Mouse (Mus musculus): ENCODE results near the gene Ntng1.

The Ntng1 gene

DNA sequence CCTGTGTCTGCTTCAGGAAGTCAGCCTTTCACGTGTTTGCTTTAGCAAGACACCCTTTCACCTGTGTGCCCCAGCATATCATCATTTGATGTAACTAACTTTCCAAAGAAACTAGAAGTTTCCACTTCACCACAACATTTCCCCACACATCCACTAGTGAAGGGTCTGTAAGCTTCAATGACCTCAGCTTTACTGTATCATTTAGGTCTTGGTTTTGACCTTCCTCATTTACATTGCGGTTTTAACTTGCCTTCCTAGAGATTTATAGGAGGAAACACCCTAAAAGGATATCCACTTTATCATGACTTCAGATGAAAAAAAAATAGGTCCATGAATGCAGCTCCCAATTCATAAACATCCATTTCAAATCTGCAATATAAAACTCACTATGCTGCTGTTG is 89.7 kb downstream of the Ntng1 start:
- DNase-seq, result no peak

DNA sequence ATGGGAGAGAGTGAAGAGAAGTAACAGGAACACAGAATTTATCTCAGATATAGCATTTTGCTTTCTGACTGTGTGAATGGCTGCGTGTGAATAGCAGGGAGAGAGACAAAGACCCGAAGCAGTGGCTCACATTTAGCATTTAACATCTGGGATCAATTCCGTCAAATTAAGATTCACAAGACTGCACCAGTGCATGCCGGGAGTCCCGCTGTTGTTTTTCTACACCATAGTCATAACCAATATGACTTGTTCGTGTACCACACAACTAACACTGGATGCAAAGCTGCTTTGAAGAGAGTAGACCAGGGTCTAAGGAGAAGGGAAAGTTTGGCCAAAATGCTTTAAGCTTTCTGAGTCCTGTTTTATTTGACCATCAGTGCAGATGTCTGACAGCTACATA is 95.7 kb downstream of the Ntng1 start:
- no peak for DNase-seq

DNA sequence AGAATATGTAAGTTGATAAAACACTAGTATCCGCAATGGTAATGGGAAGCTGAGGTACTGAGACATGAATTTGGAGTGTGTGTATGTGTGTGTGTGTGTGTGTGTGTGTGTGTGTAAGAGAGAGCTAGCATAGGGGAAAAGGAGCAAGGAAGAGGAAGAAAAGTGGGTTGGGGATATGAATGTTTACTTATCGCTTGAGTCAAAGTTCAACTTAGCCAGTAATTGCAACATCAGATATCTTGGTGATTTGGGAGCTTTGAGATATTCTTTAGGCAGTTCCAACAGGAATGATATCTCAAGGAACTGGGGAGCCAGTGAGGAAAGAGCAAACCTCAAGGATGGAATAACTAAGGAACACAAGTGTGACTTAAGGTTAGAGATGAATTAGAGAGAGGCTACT is 97.1 kb downstream of the Ntng1 start:
- DNase-seq, result no peak

DNA sequence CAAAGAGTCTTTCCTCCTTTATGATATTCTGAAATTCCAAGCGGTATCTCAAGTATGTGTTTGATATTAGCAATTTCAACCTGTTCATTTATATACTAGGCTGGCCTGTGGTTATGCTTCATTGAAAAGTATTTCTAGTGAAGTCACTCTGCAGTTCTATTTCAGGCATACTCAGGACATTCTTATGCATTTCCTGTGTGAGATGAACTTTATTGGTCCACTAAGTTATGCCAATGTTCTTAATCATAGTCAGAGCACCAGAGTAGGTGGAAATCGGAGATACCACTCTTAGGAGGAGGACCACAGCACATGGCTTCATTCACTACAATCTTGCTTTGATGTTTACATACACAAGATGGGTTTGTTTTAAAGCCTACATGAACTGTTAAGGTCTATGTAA is 99.6 kb downstream of the Ntng1 start:
- no peak for DNase-seq

DNA sequence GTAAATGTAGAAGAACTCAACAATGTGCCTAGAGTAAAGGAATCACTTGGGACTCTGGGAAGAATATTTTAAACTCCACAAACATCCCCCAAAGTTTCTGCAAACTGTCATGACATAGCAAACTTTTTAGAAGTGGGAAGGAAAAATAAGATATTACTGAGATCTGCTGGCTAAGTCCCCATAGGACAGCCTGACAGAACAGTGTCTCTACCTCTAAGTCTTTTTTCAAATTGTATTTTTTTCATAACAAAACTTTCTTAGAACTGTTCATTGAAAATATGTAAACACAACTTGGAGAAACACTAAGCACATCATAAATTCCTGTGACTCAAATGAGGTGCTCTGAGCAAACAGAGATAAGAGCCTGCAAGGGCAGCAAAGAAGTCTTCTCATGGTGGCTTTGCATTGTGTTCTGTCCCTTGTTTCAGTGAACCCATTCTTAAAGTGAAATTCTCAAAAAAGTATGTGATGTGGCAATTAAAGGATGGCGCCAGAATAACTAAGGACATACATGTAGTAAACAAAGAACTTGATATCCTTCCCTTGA is 100.1 kb downstream of the Ntng1 start:
- no peak for DNase-seq

DNA sequence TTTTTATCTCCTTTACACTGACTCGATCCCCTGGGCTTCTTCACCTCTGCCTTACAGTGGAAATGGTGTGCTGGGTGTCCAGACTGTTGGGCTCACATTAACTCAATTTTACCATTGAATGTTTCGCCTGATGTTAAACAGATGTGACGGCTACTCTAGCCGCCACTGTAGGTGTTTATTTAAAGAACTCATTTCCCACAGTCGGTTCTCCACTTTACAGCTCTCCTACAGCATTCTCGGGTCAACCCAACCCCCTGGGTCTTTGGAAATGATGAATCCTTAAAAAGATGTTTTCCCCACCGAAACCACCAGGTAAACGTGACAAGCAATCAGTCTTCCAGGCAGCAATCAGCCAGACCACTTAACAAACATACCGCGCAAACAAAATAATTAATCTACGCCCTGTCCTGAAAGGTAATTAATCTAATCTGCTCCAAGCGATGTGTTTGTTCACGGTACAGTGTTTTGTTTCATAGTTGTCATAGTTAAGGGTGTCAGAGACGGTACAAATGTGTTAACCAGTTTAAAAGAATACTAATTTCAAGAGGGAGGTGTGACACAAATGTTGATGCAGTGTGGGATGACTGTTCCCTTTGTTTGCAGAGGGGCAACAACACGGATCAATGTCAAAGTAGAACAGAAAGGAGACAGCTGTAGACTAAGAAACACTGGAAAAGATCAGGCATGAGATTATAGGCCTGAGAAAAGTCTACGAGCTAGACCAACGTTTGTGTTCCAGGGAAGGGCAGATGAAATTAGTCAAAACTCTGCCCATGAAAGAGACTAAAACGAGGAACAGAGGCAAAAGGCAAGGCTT is 120.8 kb downstream of the Ntng1 start:
- DNase-seq, result no peak

DNA sequence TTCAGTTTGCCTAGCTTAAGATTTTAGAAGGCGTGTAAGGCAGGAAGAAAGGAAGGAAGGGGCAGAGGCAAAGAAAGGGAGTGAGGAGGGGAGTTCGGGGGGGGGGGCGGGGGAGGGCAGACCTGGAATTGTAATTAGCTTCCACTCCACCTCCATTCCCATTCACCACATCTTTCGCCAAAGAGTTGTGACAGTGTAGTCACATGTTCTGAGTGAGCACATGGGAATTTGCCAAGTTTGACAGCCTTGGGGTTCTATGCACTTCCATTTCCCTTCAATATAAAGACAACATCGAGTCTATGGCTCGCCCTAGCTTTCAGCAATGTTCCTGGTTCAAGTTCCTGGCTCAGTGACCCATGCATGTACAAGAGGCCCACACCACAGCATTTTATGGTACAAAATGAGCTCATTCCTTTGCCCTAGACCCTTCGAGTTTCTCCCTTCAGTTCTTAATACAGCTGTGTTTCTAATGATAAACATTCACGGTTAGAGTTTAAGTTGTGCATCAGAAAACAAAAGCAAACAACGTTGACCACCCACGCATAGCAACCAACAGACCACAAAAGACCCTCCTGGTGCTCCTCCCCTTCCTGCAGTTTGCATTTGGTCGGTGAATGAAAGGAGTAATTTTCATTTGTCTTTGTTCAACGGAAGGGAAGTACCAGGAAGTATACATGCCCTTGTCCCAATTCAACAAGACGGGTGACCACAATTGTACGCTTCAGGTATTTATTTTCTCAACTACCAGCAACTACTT is 132.8 kb downstream of the Ntng1 start:
- no peak for DNase-seq

DNA sequence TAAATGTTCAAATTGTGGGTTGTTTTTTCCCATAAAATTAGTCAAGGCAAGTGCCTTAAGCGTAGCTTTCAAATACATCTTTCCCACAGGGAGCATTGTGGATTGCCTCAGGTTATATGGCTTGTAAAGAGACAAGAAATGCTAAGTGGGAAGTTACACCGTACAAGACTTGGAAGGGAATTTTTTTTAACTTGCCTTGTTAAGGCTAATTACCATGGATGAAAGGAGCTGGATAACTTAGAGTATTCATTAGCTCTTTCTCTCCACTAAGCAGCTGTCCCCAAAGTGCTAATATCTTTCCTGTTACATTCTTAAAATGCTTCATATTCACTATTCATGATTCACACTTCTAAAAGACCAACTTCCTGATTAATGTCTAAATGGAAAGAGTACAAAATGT is 133.4 kb downstream of the Ntng1 start:
- DNase-seq, result no peak

DNA sequence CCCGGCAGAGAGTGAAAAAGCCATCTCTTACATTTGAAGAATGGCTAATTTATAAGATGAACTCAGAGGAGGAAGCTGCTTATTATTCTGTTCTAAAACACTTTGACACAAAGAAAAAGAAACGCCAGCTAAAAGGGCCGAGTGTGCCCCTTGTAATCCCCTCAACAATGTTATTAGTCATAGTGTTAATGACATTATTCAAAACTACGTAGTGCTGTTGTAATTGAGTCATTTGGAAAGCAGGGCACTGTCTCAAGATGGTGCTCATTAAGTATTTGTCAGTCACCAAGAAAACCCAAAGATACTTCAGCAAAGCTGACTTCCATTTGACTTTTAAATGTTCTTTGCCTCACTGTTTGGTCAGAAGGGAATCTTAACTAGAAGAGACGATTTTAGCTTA is 143.5 kb downstream of the Ntng1 start:
- no peak for DNase-seq

DNA sequence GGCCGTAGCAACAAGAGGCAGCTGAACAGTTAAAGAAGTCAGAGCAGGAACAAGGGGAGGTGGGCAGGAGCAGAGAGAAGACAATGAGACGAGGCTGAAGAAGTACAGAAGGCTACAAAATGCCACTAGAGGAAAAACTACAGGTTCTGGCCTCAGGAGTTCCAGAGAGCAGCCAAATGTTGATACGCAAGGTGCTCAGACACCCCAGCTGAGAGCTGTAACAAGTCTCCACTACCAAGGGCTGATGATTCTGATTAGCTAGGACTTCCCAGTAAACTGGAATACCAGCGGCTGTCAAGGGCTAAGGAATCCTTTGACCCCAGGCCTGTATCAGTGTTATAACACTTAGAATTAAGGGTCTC is 148.2 kb downstream of the Ntng1 start:
- no peak for DNase-seq

DNA sequence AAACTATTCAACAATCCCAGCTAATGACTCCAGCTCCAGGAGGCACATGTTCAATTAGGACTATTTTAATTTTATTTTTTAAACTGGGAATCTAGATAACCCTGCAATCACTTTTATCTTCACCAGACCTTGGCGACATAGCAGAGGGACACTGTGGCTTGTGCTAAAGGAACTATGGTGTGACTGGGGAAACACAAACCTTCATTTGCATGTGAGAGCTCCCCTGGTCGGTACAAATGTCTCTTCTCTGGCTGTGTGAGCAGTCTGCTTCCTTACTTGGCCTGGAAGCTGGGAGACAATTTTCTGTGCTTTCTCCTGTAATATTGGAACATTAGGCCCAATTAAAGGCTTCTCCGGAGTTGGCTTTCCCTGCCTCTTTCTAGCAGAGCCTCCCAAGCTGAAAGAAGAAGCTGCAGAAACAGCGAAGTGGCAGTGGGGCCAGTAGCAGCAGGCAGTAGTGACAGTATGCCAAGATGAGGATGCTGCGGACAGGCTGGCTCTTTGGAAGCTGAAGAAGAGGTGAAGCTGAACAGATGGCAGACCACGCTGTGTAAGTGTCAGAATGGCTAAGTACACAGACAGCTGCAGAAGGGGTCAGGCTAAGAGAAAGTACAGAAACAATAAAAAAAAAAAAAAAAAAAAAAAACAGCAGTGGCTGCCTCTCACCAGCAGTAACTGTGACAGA is 148.7 kb downstream of the Ntng1 start:
- DNase-seq, result peak; percentile 66

DNA sequence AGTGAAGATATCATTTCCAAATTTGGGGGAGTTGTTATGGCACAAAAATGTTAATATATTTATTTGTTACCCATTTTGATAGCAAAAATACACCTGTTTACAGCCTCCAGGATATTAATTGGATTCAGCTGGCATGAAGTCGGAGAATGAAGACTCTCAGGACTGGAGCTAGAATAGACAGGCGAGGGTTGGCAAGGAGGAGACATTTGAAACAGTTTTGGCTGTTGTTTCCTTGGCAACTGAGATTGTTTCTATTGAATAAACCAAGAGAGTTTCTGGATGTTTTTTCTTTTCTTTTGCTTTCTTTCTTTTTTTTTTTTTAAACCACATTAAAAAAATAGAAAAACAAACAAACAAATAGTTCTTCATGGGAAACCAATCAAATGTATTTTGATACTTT is 159.7 kb downstream of the Ntng1 start:
- no peak for DNase-seq

DNA sequence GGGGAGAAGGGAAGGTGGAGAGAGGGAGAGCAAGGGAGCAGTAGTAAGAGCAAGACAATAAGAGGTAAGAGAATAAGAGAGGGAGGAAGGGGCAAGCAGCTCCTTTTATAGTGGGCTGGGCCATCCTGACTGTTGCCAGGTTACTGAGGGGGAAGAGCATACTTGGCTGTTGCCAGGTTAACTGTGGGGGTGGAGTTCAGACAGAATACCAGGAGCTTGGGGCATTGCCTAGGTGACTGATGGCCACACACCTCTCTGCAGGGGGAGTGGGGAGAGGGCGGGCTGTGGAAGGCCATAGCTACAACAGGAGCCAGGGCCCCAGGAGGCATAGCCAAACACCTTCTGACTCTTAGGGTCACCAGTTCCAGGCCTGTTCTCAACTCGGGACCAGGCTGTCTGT is 166.2 kb downstream of the Ntng1 start:
- DNase-seq, result no peak

DNA sequence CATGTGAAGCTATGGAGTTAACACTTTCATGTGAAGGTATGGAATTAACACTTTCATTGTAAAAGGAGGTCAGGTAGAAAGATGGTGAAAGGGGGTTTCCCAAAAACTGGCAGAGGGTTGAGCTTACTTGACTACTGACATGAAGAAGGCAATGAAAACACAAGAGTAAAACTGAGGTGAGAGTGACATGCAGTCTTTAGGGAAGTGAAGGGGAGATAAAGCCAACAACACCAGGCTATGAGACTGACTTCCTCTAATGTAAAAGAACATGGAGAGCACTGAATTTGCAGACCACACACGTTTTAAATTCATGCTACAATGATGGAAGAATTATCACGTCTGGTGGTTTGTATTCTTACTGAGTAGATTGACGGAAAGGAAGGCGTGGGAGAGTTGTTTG is 168.7 kb downstream of the Ntng1 start:
- DNase-seq, result no peak

DNA sequence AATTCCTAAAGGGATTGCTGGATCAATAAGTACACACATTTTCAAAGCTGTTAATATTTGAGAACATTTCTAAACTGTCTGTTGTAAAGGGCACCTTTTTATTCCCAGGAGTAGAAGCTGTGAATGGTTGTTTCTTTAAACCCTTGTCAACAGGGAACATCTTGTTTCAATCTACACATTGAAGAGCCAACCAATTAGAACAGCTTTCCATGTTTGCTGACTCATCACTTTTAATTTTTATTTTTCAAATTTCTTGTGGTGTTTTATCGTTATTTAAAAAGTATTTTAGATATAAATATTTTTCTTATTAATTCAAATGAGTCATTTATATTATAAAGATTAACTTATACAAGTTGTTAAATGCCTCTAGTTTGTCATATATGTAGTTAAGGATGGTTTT is 172.3 kb downstream of the Ntng1 start:
- no peak for DNase-seq

DNA sequence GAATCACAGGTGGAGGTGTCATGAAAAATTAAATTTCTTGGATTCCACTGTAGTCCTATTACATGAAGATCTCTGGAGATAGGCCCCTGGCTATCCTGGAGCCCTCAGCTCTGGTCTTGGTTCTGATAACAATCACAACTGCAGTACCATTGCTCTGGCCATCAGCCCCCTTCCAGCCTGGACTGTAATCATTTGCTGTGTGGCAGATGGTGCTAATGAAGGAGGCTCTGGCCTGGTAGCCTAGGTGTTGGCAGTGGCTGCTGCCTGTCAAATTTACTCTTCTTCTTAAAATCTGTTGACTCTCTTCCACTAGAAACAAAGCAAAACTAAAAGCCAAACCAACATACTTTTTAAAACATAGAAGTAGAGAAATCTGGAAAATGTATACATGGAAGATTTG is 173.6 kb downstream of the Ntng1 start:
- DNase-seq, result peak; percentile 24

DNA sequence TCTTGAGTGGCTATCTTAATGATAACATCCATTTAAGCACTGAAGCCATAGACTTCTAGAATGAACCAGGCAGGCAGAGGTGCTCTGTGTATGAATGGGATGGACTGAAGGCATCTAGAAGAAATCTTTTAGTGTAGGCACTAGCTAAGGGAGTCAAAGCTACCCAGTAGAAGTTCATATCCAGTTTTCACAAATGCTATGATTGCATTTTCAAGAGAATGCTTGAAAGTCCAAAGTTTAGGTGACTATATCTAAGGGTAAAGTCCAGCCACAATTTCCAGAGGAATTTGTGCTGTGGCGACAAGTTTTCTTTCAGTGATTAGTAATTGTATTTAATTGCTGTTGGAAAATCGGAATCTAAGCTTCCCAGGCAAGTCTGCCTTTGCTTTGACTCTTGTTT is 181.2 kb downstream of the Ntng1 start:
- DNase-seq, result no peak

DNA sequence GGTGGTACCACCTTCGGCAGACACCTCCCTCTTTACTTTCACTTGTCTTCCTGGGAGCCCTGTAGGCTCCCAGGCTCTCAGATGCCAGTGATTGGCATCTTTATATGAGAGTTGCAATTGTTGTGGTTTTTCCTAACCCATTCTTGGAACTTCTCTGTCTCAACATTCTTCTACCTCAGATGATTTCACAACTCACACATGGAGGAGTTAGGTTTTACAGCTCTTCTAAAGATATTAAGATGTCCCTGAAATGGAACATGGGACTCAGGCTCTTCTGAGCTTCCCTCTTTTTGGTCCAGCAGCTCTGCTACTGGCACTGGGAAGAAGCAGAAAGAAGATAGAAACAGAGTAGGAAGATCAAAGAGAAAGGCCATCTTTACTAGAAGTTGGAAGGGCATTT is 200.9 kb downstream of the Ntng1 start:
- no peak for DNase-seq

DNA sequence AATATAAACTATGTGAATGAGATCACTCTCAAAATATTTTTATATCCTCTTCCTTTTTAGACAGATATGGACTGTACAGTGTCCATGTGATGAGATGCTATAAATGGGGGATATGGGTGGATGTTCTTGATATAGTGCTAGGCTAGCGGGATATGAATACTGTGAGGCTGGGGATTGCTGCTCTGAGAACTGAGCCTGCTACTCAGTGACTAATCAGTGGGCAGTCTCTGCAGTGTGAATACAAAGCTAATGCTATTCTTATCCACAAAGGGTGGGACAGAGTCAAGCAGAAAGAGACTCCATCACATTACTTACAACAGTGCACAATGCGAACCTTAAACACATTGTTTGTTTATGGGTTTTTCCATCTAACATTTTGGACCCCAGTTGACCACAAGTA is 206.2 kb downstream of the Ntng1 start:
- no peak for DNase-seq

DNA sequence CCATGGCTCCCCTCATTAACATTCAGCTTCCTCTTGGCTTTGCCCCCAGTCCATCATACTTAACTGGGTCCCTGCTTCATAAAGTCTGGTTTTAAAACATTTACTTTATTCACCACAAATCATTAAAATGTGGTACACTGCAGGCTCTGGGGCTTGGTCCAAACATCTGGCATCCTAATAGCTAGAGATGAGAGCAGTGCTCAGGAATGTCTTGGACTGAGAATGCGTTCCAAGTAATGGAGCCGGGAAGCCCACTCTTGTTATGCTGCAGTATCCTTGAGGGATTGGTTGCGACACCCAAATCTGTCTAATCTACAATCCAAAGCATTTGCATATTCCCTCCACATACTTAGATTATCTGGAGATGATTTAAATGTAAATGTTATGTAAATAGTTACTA is 207.5 kb downstream of the Ntng1 start:
- DNase-seq, result no peak

DNA sequence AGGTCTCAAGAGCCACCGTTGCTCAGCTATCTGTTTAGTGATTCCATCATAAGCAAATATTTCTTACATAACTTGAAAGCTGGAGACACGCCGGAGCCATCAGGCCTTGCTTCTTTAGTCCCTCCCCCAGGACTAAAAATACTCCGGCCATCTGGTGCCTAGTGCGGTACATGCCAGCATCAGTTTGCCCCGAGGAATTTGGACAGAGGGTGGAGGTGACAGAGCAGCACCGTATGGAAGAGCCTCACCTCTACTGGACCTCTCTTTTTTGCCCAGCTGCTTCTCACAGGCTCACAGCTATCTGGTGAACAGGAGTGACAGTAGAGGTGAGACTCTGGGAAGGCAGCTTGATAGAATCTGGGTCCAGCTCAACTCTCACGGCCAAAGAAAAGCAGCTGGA is 211.6 kb downstream of the Ntng1 start:
- DNase-seq, result peak; percentile 92

DNA sequence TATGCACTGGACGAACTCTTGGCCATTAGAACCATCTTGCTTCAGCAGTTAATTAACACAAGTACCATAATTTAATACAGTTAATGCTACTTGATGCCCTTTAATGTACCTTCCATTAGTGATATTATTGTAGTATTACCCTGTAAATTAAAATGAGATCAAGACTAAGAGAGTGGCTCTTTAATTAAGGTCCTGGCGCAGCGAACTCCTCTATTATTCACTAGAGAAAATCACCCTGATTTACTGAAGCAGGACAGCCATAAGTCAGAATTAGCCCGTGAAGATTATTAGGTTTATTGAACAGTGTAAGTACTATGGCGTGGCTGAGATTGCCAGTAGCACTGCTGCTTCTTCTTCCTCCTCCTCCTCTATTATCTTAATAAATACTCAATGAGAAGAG is 212.8 kb downstream of the Ntng1 start:
- no peak for DNase-seq

DNA sequence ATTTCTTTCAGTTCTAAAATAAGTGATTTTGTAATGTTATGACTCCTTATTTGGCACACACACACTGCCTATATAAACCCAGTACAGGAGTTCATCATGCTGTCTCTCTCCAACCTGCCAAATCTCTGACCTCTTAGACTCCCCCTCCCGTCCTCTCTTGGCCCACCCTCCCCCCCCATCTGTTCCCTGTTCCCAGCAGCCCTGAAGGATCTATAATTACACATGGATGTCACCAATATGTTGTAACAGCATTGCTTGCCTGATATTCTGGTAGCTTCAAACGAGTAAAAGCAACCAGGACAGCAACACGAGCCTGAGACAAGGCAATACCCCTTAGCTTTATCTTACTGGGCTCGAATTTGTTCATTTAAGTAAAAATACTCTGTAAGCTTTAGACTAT is 220.0 kb downstream of the Ntng1 start:
- DNase-seq, result no peak

DNA sequence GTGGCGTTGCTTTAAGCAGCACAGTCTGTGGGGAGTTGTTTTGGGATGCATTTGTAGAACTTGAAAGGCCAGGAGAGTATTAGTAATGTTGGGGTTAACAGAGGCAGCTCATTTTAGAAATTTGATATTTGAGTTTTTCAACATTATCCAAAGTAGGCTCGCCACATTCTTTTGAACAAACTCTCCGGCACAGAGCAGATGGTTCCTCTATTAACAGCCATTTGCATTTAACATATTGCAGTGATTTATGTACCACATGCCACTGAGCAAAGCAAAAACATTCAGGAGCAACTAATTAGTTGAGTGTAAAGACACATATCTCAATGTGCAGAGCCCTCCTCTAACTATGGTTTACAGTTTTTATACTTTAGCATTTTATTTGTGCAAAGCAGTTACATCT is 224.8 kb downstream of the Ntng1 start:
- DNase-seq, result no peak
